Mouse (Mus musculus) hindbrain, embryonic 12.5 days (tissue): ENCODE measurements around the gene Olfr314. TPM values are rescaled to one million over a fixed set of nuclear protein-coding genes. Genes with fewer than 3 reads are reported as not detected.

Source experiments
- polyA plus RNA-seq: library from polyadenylated mRNA; unstranded; fragments of >200 nt; fragmentation: Nextera tagmentation; extraction: Ambion mirVana; gene quantifications from 2 replicates; pipeline ENCODE4 v1.2.1, GENCODE M21; 2016

Olfr314 gene
- polyA plus RNA-seq, 1 experiment from 2014 or later = not detected

Other genes starting within 250 kb of the Olfr314 start
- not detected in 2 replicates for gene Olfr330, start 248.1 kb upstream of the Olfr314 start, polyA plus RNA-seq
- not detected in 2 replicates for gene Olfr329-ps, start 236.5 kb upstream of the Olfr314 start, polyA plus RNA-seq
- gene Olfr328, start 227.3 kb upstream of the Olfr314 start, polyA plus RNA-seq = not detected in 2 replicates
- gene Olfr224, start 212.4 kb upstream of the Olfr314 start, polyA plus RNA-seq = not detected in 2 replicates
- not detected in 2 replicates for gene Olfr325, start 205.2 kb upstream of the Olfr314 start, polyA plus RNA-seq
- gene Olfr324, start 187.8 kb upstream of the Olfr314 start, polyA plus RNA-seq = not detected in 2 replicates
- not detected in 2 replicates for gene 2210407C18Rik, start 166.9 kb upstream of the Olfr314 start, polyA plus RNA-seq
- not detected in 2 replicates for gene Olfr323, start 152.5 kb upstream of the Olfr314 start, polyA plus RNA-seq
- 0.51 and 0.53 TPM in 2 replicates for gene Trim58, start 142.5 kb upstream of the Olfr314 start, polyA plus RNA-seq
- gene Olfr322, start 124.2 kb upstream of the Olfr314 start, polyA plus RNA-seq = not detected in 2 replicates
- not detected in 2 replicates for gene Olfr320, start 101.9 kb upstream of the Olfr314 start, polyA plus RNA-seq
- gene Olfr319, start 83.8 kb upstream of the Olfr314 start, polyA plus RNA-seq = not detected in 2 replicates
- gene Olfr318, start 58.9 kb upstream of the Olfr314 start, polyA plus RNA-seq = not detected in 2 replicates
- gene Olfr317, start 43.7 kb upstream of the Olfr314 start, polyA plus RNA-seq = 0.10 and 0.12 TPM in 2 replicates
- gene Olfr316, start 30.2 kb upstream of the Olfr314 start, polyA plus RNA-seq = not detected in 2 replicates
- gene Olfr315, start 9.8 kb upstream of the Olfr314 start, polyA plus RNA-seq = not detected in 2 replicates
- gene Fam183b, start 19.0 kb downstream of the Olfr314 start, polyA plus RNA-seq = 7.0 and 10.4 TPM in 2 replicates
- not detected in 2 replicates for gene Olfr313, start 32.0 kb downstream of the Olfr314 start, polyA plus RNA-seq
- gene Olfr312, start 46.3 kb downstream of the Olfr314 start, polyA plus RNA-seq = not detected in 2 replicates
- gene Olfr311, start 56.3 kb downstream of the Olfr314 start, polyA plus RNA-seq = not detected in 2 replicates
- gene Gm12258, start 64.2 kb downstream of the Olfr314 start, polyA plus RNA-seq = 18.3 and 19.1 TPM in 2 replicates
- gene 2810021J22Rik, start 84.3 kb downstream of the Olfr314 start, polyA plus RNA-seq = 10.2 and 12.0 TPM in 2 replicates
- gene Zfp39, start 121.3 kb downstream of the Olfr314 start, polyA plus RNA-seq = 4.9 and 7.0 TPM in 2 replicates
- gene Btnl10, start 135.0 kb downstream of the Olfr314 start, polyA plus RNA-seq = not detected in 2 replicates
- gene Rnf187, start 156.0 kb downstream of the Olfr314 start, polyA plus RNA-seq = 498 and 513 TPM in 2 replicates
- 149 and 154 TPM in 2 replicates for gene Hist3h2ba, start 166.0 kb downstream of the Olfr314 start, polyA plus RNA-seq
- gene Hist3h2a, start 171.7 kb downstream of the Olfr314 start, polyA plus RNA-seq = 90.1 and 95.9 TPM in 2 replicates
- gene Trim17, start 171.7 kb downstream of the Olfr314 start, polyA plus RNA-seq = 1.2 and 1.5 TPM in 2 replicates
- 19.3 and 19.5 TPM in 2 replicates for gene Trim11, start 195.1 kb downstream of the Olfr314 start, polyA plus RNA-seq